Mouse (Mus musculus) limb, embryonic 10.5 days (tissue): ENCODE measurements around the gene Fam107b. TPM values are rescaled to one million over a fixed set of nuclear protein-coding genes. Genes with fewer than 3 reads are reported as not detected.

Experiments
- DNase-seq: peaks from one replicate; pipeline ENCODE4 v3.0.0-alpha.2; 2017; ENCODE audit warnings: low spot score
- H3K27ac ChIP-seq: fragments of 300-500 bp; sonication (generic); 2 replicates; pipeline ENCODE4 v1.5.1; 2016; ENCODE audit warnings: mild to moderate bottlenecking
- H3K27me3 ChIP-seq: fragments of 300-500 bp; sonication (generic); 2 replicates; pipeline ENCODE4 v1.6.1; 2016; ENCODE audit warnings: low read depth, mild to moderate bottlenecking; ENCODE audit not compliant: poor library complexity, severe bottlenecking
- H3K36me3 ChIP-seq: fragments of 300-500 bp; sonication (generic); 2 replicates; pipeline ENCODE4 v1.6.1; 2016; ENCODE audit warnings: mild to moderate bottlenecking, moderate library complexity
- H3K4me1 ChIP-seq: fragments of 300-500 bp; sonication (generic); 2 replicates; pipeline ENCODE4 v1.6.1; 2016
- H3K4me3 ChIP-seq: fragments of 300-500 bp; sonication (generic); 2 replicates; pipeline ENCODE4 v1.5.1; 2016; ENCODE audit warnings: mild to moderate bottlenecking, moderate library complexity
- H3K9me3 ChIP-seq: fragments of 300-500 bp; sonication (generic); replicated peaks from 2 replicates; pipeline ENCODE4 v1.6.1; 2016; ENCODE audit warnings: mild to moderate bottlenecking
- WGBS: fragments of 180-500 bp; shearing (Covaris S2); methylation state at CpG from one replicate; pipeline ENCODE4 v1.1.7; 2016; 5-methylcytosine and 5-hydroxymethylcytosine counted together
- polyA plus RNA-seq: library from polyadenylated mRNA; unstranded; fragments of >200 nt; fragmentation: Nextera tagmentation; extraction: Ambion mirVana; gene quantifications from 2 replicates; pipeline ENCODE4 v1.2.1, GENCODE M21; 2016

Gene Fam107b
- polyA plus RNA-seq, 1 experiment from 2014 or later: 48.8 TPM

GRCm38 (mm10) chr2:3582830-3583229 is 12.5 kb downstream of the Fam107b start:
- Histone ChIP-seq H3K9me3 (no peaks in the 10 kb centered on the region), H3K27ac (no peak overlapping the region), H3K4me1 (no peaks in the 10 kb centered on the region), H3K27me3 (no peaks in the 10 kb centered on the region), H3K4me3 (no peak overlapping the region), H3K36me3 (no peaks in the 10 kb centered on the region)
- 63% methylated on average over 2 of the region's 2 CpGs for WGBS
- DNase-seq: no peak

- no peak for DNase-seq
These were observed 15.0 kb downstream of the Fam107b start for GRCm38 (mm10) chr2:3585231-3585783.

GRCm38 (mm10) chr2:3590086-3590915 is 20.0 kb downstream of the Fam107b start:
- no peak overlapping the region for H3K4me3 ChIP-seq
- H3K27me3 ChIP-seq: no peaks in the 10 kb centered on the region
- no peak for DNase-seq
- whole genome bisulfite sequencing: 86% methylated on average over 6 of the region's 6 CpGs
- H3K4me1 ChIP-seq: no peaks in the 10 kb centered on the region
- H3K36me3 ChIP-seq: no peaks in the 10 kb centered on the region
- H3K27ac ChIP-seq: no peak overlapping the region
- no peaks in the 10 kb centered on the region for H3K9me3 ChIP-seq

More at GRCm38 (mm10) chr2:3585231-3585783, 15.0 kb downstream of the Fam107b start:
- WGBS: 86% methylated on average over 3 of the region's 3 CpGs
- H3K4me3 ChIP-seq: no peak overlapping the region
- H3K9me3 ChIP-seq: no peaks in the 10 kb centered on the region
- H3K27me3 ChIP-seq: no peaks in the 10 kb centered on the region
- no peaks in the 10 kb centered on the region for H3K36me3 ChIP-seq
- no peak overlapping the region for H3K27ac ChIP-seq
- no peaks in the 10 kb centered on the region for H3K4me1 ChIP-seq

DNA sequence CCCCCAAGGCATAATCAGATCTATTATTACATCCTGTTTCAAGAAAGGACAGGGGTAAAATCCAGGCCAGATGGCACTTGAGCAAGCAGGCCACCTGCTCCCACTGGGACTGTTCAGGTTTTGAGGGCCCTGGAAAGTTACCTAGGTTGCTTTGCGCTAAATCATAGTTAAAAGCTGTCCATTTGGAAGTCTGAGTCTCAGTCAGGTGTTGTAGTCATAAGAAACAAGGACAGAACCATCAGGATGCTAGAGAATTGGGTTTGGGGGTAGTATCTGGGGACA is 20.6 kb downstream of the Fam107b start:
- 100% methylated on average over 1 of the region's 1 CpGs for WGBS
- Histone ChIP-seq H3K9me3 (no peaks in the 10 kb centered on the region), H3K4me1 (no peaks in the 10 kb centered on the region), H3K27ac (no peak overlapping the region), H3K4me3 (no peak overlapping the region), H3K36me3 (no peaks in the 10 kb centered on the region), H3K27me3 (no peaks in the 10 kb centered on the region)
- DNase-seq: no peak

GRCm38 (mm10) chr2:3594663-3595318 is 24.5 kb downstream of the Fam107b start:
- 73% methylated on average over 2 of the region's 2 CpGs for WGBS
- Histone ChIP-seq H3K4me3 (no peak overlapping the region), H3K36me3 (no peaks in the 10 kb centered on the region), H3K4me1 (no peaks in the 10 kb centered on the region), H3K27me3 (no peaks in the 10 kb centered on the region), H3K27ac (no peak overlapping the region), H3K9me3 (no peaks in the 10 kb centered on the region)
- no peak for DNase-seq

DNA sequence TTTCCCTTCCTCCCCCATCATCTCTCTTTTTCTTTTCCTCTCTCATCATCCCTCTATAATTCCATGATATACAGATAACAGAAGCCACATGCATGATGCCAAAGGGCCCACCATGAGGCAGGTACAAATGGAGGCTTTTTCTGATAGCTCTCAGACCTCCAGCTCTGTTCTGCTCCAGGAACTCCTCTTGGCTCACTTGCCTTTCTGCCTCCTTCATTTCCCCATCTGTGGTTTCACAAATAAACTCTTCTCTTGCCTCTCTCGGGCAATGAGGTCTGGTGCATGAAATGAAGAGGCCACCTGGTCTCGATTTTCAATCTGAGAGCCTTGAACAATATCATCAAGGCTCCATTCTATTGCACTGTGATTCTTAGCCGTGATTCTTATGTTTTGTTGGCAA is 30.1 kb downstream of the Fam107b start:
- H3K9me3 ChIP-seq: no peaks in the 10 kb centered on the region
- H3K4me1 ChIP-seq: no peaks in the 10 kb centered on the region

GRCm38 (mm10) chr2:3602599-3602998 is 32.3 kb downstream of the Fam107b start:
- 83% methylated on average over 3 of the region's 3 CpGs for WGBS
- no peak overlapping the region for H3K27ac ChIP-seq
- no peaks in the 10 kb centered on the region for H3K36me3 ChIP-seq
- no peaks in the 10 kb centered on the region for H3K4me1 ChIP-seq
- H3K27me3 ChIP-seq: no peaks in the 10 kb centered on the region
- no peak overlapping the region for H3K4me3 ChIP-seq
- H3K9me3 ChIP-seq: no peaks in the 10 kb centered on the region
- DNase-seq: no peak

More for the DNA sequence above, 30.1 kb downstream of the Fam107b start:
- no peak for DNase-seq
- no peak overlapping the region for H3K27ac ChIP-seq
- no peaks in the 10 kb centered on the region for H3K36me3 ChIP-seq
- H3K27me3 ChIP-seq: no peaks in the 10 kb centered on the region
- WGBS: 80% methylated on average over 3 of the region's 3 CpGs
- no peak overlapping the region for H3K4me3 ChIP-seq

- no peak for DNase-seq
- no peaks in the 10 kb centered on the region for H3K36me3 ChIP-seq
- no peaks in the 10 kb centered on the region for H3K9me3 ChIP-seq
- WGBS: 86% methylated on average over 5 of the region's 5 CpGs
- H3K4me3 ChIP-seq: no peak overlapping the region
- no peaks in the 10 kb centered on the region for H3K27me3 ChIP-seq
- H3K4me1 ChIP-seq: no peaks in the 10 kb centered on the region
- no peak overlapping the region for H3K27ac ChIP-seq
These were observed 32.9 kb downstream of the Fam107b start for GRCm38 (mm10) chr2:3603181-3603580.

DNA sequence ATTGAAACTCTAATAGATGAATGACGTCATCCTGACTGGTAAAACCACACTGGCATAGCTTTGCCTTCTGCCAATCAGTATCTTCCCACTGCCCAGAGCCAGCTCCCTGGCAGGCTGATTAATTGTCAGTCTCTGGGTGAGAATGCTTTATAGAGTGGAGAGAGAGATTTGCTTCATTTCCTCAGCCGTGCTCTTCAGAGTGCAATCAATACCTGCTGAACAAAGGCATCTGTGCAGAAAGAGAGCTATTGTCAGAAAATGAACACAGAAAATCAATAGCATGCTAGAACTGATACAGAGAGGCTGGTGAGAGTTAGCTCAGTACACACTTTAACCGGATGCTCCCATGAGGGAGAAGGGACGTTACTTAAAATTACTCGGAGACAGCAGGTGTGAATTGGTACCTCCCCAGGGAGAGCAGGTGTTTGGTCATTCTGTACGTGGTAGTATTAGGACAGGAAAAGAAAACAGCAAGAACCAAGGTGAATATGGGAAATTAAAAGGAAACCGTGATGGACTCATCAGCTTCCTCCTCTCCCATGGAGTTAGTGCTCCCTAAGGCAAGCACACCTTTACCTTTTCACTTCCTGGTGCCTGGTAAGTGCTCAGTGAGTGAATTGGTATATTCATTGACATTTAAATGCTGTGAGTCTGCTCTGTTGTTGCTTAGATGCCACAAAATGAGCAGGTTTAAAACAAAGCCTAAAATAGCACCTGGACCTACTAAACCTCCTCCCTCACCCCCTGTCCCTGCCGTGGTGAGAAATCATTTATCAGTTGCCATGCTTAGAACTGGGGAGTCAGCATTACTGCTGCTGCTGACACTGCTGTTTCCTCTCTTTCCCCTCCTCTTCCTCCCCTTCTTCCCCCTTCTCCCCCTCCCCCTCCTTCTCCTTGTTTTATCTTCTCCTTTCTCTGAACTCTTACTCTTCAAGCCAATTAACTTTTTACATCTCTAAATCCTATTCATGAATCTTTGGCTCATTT is 38.9 kb downstream of the Fam107b start:
- Histone ChIP-seq H3K4me1 (no peaks in the 10 kb centered on the region), H3K9me3 (no peaks in the 10 kb centered on the region), H3K36me3 (no peaks in the 10 kb centered on the region), H3K27me3 (no peaks in the 10 kb centered on the region), H3K27ac (no peak overlapping the region), H3K4me3 (no peak overlapping the region)
- 58% methylated on average over 8 of the region's 8 CpGs for WGBS
- DNase-seq: no peak

- Histone ChIP-seq H3K4me1 (peaks cover 8% of the 10 kb centered on the region), H3K9me3 (no peaks in the 10 kb centered on the region), H3K27me3 (no peaks in the 10 kb centered on the region), H3K36me3 (no peaks in the 10 kb centered on the region), H3K4me3 (no peak overlapping the region), H3K27ac (no peak overlapping the region)
- no peak for DNase-seq
- whole genome bisulfite sequencing: 91% methylated on average over 1 of the region's 1 CpGs
These were observed 48.2 kb downstream of the Fam107b start for GRCm38 (mm10) chr2:3618446-3618845.

DNA sequence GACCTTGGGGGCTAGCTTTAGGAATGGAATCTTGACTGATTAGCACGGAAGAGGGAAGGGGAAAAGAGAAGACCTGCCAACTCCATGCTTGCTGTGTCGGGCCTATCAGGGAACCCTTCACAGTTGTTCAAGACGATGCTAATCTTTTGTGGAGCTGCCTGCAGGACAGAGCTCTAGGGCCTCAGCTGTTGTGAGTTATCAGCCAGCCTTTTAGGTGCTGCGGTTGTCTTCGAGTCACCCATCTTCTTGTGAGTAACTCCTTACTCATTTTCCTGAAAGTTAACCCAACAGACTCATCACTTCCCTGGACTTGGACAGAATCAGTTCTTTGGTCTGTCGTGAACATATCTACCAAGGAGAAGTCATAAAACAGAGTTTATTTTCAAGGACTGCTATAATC is 51.3 kb downstream of the Fam107b start:
- peaks cover 8% of the 10 kb centered on the region for H3K4me1 ChIP-seq
- 82% methylated on average over 6 of the region's 6 CpGs for WGBS
- no peak overlapping the region for H3K27ac ChIP-seq
- no peak overlapping the region for H3K4me3 ChIP-seq
- no peaks in the 10 kb centered on the region for H3K27me3 ChIP-seq
- no peak for DNase-seq
- H3K36me3 ChIP-seq: no peaks in the 10 kb centered on the region
- no peaks in the 10 kb centered on the region for H3K9me3 ChIP-seq

- DNase-seq: no peak
- no peak overlapping the region for H3K27ac ChIP-seq
- H3K4me3 ChIP-seq: no peak overlapping the region
- WGBS: 87% methylated on average over 2 of the region's 2 CpGs
- H3K4me1 ChIP-seq: peaks cover 8% of the 10 kb centered on the region
- H3K36me3 ChIP-seq: no peaks in the 10 kb centered on the region
- H3K9me3 ChIP-seq: no peaks in the 10 kb centered on the region
- H3K27me3 ChIP-seq: no peaks in the 10 kb centered on the region
These were observed 51.9 kb downstream of the Fam107b start for GRCm38 (mm10) chr2:3622158-3622557.
